Mouse (Mus musculus) heart, adult 10 weeks (tissue): ENCODE results near the gene Med11. TPM values are rescaled to one million over a fixed set of nuclear protein-coding genes. Genes with fewer than 3 reads are reported as not detected.

Experiments
- polyA plus RNA-seq: library from polyadenylated mRNA; stranded (reverse); fragments of 350-450 nt; fragmentation: Illumina TruSeq; extraction: RNeasy Lipid Tissue Mini Kit (QIAGEN cat#74804); gene quantifications from one replicate; pipeline ENCODE4 v1.2.3, GENCODE M21; 2014; ENCODE audit warnings: low read depth, low replicate concordance

Gene Med11
- 9.5 TPM for polyA plus RNA-seq

DNA sequence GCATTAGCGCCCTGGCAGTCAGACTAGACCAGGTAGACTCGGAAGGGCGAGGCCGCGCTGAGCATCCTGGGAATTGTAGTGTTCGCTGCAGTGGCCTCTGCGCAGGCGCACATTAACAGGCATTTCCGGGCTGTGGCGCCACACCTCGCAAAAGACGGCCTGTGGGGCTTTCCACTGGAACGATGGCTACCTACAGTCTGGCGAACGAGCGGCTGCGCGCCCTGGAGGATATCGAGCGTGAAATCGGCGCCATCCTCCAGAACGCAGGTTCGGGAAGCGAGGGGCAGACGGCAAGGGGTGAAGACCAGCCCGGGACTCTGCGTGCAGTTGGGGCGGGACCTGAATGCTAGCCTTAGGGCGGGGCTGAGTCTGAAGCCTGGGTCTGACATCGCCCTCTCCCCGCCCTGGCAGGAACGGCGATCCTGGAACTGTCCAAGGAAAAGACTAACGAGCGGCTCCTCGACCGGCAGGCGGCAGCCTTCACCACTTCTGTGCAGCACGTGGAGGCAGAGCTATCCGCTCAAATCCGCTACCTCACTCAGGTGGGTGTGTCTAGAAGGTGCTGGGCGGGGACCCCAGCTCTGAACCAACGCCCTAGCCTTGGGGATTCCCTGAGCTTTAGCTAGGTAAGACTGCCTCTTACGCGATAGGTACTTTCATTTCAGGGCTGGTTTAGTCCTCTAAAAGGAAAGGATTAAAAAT, at the start of gene Med11:
TSS of gene Med11 (plus strand) at position 123 of the 702 bp plus-strand sequence.

GRCm38 (mm10) chr11:70409594-70410296, 42.0 kb upstream of the Med11 start, which contains the start of gene Pelp1:
Gene Pelp1, minus strand, starts transcription at chr11:70410031.

GRCm38 (mm10) chr11:70432048-70432894, 19.4 kb upstream of the Med11 start, which contains the start of gene Arrb2:
Gene Arrb2, plus strand, starts transcription at chr11:70432635.

GRCm38 (mm10) chr11:70458688-70459600, 7.2 kb downstream of the Med11 start, which contains the start of gene Zmynd15:
Gene Zmynd15, plus strand, starts transcription at chr11:70459433.

DNA sequence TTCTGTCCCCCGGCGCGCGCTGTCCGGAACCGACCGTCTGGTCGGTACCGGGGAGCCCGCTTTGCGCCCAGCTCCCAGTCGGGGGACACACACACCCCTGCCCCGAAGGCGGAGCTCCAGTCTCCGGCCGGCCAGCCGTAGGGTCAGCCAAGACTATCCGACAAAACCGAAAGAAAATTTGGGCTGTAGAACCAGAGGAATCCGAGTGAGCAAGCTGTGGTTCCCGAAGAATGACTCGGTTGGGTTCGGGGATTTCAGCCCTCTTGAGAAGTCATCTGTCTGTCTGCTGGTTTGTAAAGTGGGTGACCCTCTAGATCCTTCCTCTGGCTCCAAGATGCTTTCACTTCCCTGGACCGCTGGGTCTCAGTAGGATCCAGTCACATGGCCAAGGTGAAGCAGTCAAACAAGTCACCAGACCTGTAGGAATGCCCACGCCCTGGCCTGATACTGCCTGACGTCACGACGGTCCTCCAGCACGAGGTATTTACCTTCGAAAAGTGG, 7.9 kb downstream of the Med11 start, which contains the start of gene Cxcl16:
TSS of gene Cxcl16 (minus strand) at position 384 of the 501 bp plus-strand sequence.

Other genes with a start within 250 kb of the Med11 start
- gene Slc16a11, start 239.2 kb upstream of the Med11 start, polyA plus RNA-seq, result 0.71 TPM
- gene Slc16a13, start 230.9 kb upstream of the Med11 start, polyA plus RNA-seq, result 3.4 TPM
- 15.9 TPM for gene Bcl6b, start 222.1 kb upstream of the Med11 start, polyA plus RNA-seq
- 37.6 TPM for gene 0610010K14Rik, start 214.0 kb upstream of the Med11 start, polyA plus RNA-seq
- 4.5 TPM for gene Gm21988, start 212.1 kb upstream of the Med11 start, polyA plus RNA-seq
- 154 TPM for gene Rnasek, start 212.1 kb upstream of the Med11 start, polyA plus RNA-seq
- 4.5 TPM for gene Alox12, start 196.6 kb upstream of the Med11 start, polyA plus RNA-seq
- gene Alox12e, start 129.3 kb upstream of the Med11 start, polyA plus RNA-seq, result not detected
- gene Alox15, start 99.9 kb upstream of the Med11 start, polyA plus RNA-seq, result 0.84 TPM
- 13.6 TPM for gene Pelp1, start 41.9 kb upstream of the Med11 start, polyA plus RNA-seq
- gene Arrb2, start 19.3 kb upstream of the Med11 start, polyA plus RNA-seq, result 15.8 TPM
- 2.3 TPM for gene Zmynd15, start 7.5 kb downstream of the Med11 start, polyA plus RNA-seq
- gene Cxcl16, start 8.1 kb downstream of the Med11 start, polyA plus RNA-seq, result 12.2 TPM
- 4.7 TPM for gene Tm4sf5, start 53.3 kb downstream of the Med11 start, polyA plus RNA-seq
- not detected for gene Vmo1, start 62.7 kb downstream of the Med11 start, polyA plus RNA-seq
- gene Gltpd2, start 67.3 kb downstream of the Med11 start, polyA plus RNA-seq, result not detected
- 275 TPM for gene Psmb6, start 73.4 kb downstream of the Med11 start, polyA plus RNA-seq
- gene Gm40193, start 81.0 kb downstream of the Med11 start, polyA plus RNA-seq, result not detected
- 7.4 TPM for gene Pld2, start 88.1 kb downstream of the Med11 start, polyA plus RNA-seq
- gene Mink1, start 111.0 kb downstream of the Med11 start, polyA plus RNA-seq, result 34.3 TPM
- gene 4930544D05Rik, start 163.9 kb downstream of the Med11 start, polyA plus RNA-seq, result not detected
- gene Chrne, start 167.3 kb downstream of the Med11 start, polyA plus RNA-seq, result not detected
- gene Gp1ba, start 187.2 kb downstream of the Med11 start, polyA plus RNA-seq, result not detected
- 66.5 TPM for gene Rnf167, start 195.3 kb downstream of the Med11 start, polyA plus RNA-seq
- gene Slc25a11, start 195.6 kb downstream of the Med11 start, polyA plus RNA-seq, result 630 TPM
- 286 TPM for gene Pfn1, start 202.7 kb downstream of the Med11 start, polyA plus RNA-seq
- gene Eno3, start 205.3 kb downstream of the Med11 start, polyA plus RNA-seq, result 1,559 TPM
- gene Spag7, start 217.5 kb downstream of the Med11 start, polyA plus RNA-seq, result 134 TPM
- gene Camta2, start 236.2 kb downstream of the Med11 start, polyA plus RNA-seq, result 29.5 TPM
- gene Inca1, start 248.2 kb downstream of the Med11 start, polyA plus RNA-seq, result 11.4 TPM
- gene Kif1c, start 248.6 kb downstream of the Med11 start, polyA plus RNA-seq, result 315 TPM